Mouse (Mus musculus) heart, postnatal 0 days (tissue): ENCODE measurements around the gene Camk2n2.

Experiments used
- CTCF ChIP-seq: IDR thresholded peaks from 2 replicates; pipeline ENCODE4 v1.5.1; 2016; ENCODE audit warnings: antibody characterized with exemption, control low read depth, low read depth
- EP300 ChIP-seq: IDR thresholded peaks from 2 replicates; pipeline ENCODE4 v1.6.1; 2016; ENCODE audit warnings: antibody characterized with exemption, low read depth

DNA sequence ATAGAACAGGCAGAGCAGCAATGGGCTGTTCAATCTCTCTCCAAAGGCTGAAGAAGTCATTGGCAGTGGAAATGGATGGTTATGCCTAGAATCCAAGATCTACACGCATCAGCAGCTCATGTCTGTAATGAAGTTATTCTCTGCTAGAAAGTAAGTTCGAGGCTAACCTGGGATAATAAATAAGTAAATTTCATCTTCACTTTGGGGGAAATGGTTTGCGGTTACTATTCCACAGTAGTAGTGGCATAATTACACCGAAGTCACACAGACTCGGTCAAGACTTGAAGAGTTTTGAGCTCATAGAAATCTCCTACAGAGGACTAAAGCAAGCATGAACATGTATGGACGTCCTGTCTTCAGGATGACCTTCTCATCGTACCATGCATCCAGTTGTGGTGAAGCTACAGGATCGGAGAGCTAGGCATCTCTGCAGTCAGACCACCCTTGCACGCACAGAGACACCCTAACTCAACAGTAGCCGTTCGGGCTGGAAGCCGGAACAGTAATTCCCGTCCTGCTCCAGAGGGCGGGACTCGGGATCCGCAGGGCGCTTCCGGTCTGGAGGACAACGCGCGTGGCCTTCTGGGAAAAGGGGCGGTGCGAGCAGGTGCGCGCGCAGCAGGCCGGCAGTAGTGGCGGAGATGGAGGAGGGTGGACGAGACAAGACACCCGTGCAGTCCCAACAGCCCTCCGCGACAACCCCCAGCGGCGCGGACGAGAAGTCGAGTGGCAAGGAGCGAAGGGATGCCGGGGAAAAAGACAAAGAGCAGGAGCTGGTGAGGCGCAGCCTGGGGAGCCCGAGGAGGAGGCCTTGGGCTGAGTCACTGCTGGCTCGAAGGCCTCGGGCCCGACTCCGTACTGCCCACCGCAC, 30.2 kb upstream of the Camk2n2 start, which contains the start of gene Psmd2:
- TF ChIP-seq CTCF (peak; percentile 24; the same call in 1 of the 2 replicates), EP300 (no peak)
